Mouse (Mus musculus) heart, adult 2 months (tissue): Measurements from ENCODE around the gene Atp4b.

ENCODE experiments used
- CTCF ChIP-seq: fragments of 200-600 bp; IDR thresholded peaks from 2 replicates; pipeline ENCODE4 v1.8.1; 2022; ENCODE audit warnings: antibody characterized with exemption, mild to moderate bottlenecking, moderate library complexity
- POLR2A ChIP-seq: fragments of 200-500 bp; IDR thresholded peaks from 2 replicates; pipeline ENCODE4 v1.6.1; 2011; ENCODE audit warnings: mild to moderate bottlenecking, low read depth, low read length, control low read depth; ENCODE audit not compliant: insufficient read depth

- TF ChIP-seq CTCF (no peak), POLR2A (no peak)
These were observed 15.0 kb downstream of the Atp4b start for GRCm38 (mm10) chr8:13381630-13382029.
